Mouse (Mus musculus): Measurements from ENCODE around the gene Ces2f.

GRCm38 (mm10) chr8:104947056-104947455 is at the start of gene Ces2f:
- no peak for TF ChIP-seq CTCF (IDR thresholded peaks at IDR 0.05; ENCODE audit: low read depth)
- no peak for TF ChIP-seq EP300 (IDR thresholded peaks at IDR 0.05; ENCODE audit: low read depth)

Measured in liver, postnatal 0 days (tissue).